Mouse (Mus musculus) heart, postnatal 0 days (tissue): ENCODE data around the gene Lrp5.

Experiments used
- CTCF ChIP-seq: IDR thresholded peaks from 2 replicates; pipeline ENCODE4 v1.5.1; 2016; ENCODE audit warnings: antibody characterized with exemption, control low read depth, low read depth
- EP300 ChIP-seq: IDR thresholded peaks from 2 replicates; pipeline ENCODE4 v1.6.1; 2016; ENCODE audit warnings: antibody characterized with exemption, low read depth

GRCm38 (mm10) chr19:3692414-3693145, 6.2 kb upstream of the Lrp5 start:
- TF ChIP-seq CTCF, result no peak
- TF ChIP-seq EP300, result no peak
